Mouse (Mus musculus) hindbrain, postnatal 0 days (tissue): ENCODE measurements around the gene Sim2. TPM values are rescaled to one million over a fixed set of nuclear protein-coding genes. Genes with fewer than 3 reads are reported as not detected.

Source experiments
- ATAC-seq: fragments of 200-750 bp; cut with Nextera tagmentation; 2 replicates; pipeline ENCODE4 v1.8.0; 2017; ENCODE audit warnings: mild to moderate bottlenecking, moderate TSS enrichment, moderate library complexity
- DNase-seq: peaks from one replicate; pipeline ENCODE4 v3.0.0-alpha.2; 2015; ENCODE audit warnings: low spot score
- H3K27ac ChIP-seq: fragments of 300-500 bp; sonication (generic); 2 replicates; pipeline ENCODE4 v1.5.1; 2014; ENCODE audit warnings: mild to moderate bottlenecking
- H3K27me3 ChIP-seq: fragments of 300-500 bp; sonication (generic); 2 replicates; pipeline ENCODE4 v1.6.1; 2014; ENCODE audit warnings: low read length, mixed read lengths; ENCODE audit not compliant: insufficient read depth
- H3K36me3 ChIP-seq: fragments of 300-500 bp; sonication (generic); 2 replicates; pipeline ENCODE4 v1.6.1; 2014; ENCODE audit warnings: low read length, mixed read lengths; ENCODE audit not compliant: insufficient read depth
- H3K4me1 ChIP-seq: fragments of 300-500 bp; sonication (generic); 2 replicates; pipeline ENCODE4 v1.6.1; 2014; ENCODE audit warnings: antibody characterized with exemption, low read length, mixed read lengths; ENCODE audit not compliant: insufficient read depth
- H3K4me2 ChIP-seq: fragments of 300-500 bp; sonication (generic); 2 replicates; pipeline ENCODE4 v1.6.1; 2014; ENCODE audit warnings: low read depth, mild to moderate bottlenecking, low read length, moderate library complexity, mixed read lengths
- H3K4me3 ChIP-seq: fragments of 300-500 bp; sonication (generic); 2 replicates; pipeline ENCODE4 v1.5.1; 2014; ENCODE audit warnings: low read length
- H3K9ac ChIP-seq: fragments of 300-500 bp; sonication (generic); replicated peaks from 2 replicates; pipeline ENCODE4 v1.6.1; 2014; ENCODE audit warnings: mild to moderate bottlenecking, low read length, moderate library complexity, mixed read lengths
- H3K9me3 ChIP-seq: fragments of 300-500 bp; sonication (generic); 2 replicates; pipeline ENCODE4 v1.6.1; 2016; ENCODE audit warnings: low read length, mixed read lengths
- CTCF ChIP-seq: IDR thresholded peaks from 2 replicates; pipeline ENCODE4 v1.5.1; 2016; ENCODE audit warnings: antibody characterized with exemption, control low read depth, low read depth
- WGBS: fragments of 180-500 bp; shearing (Covaris S2); extraction: QIAGEN DNeasy Blood & Tissue Kit; methylation state at CpG from one replicate; pipeline ENCODE4 v1.1.7; 2014; 5-methylcytosine and 5-hydroxymethylcytosine counted together
- polyA plus RNA-seq: library from polyadenylated mRNA; unstranded; fragments of >200 nt; fragmentation: Nextera tagmentation; extraction: Ambion mirVana; gene quantifications from 2 replicates; pipeline ENCODE4 v1.2.1, GENCODE M21; 2015
- total RNA-seq: library from RNA; depleted of rRNA; stranded (reverse); fragments of >200 nt; gene quantifications from 2 replicates; pipeline ENCODE4 v1.2.3, GENCODE M21; 2014

The Sim2 gene
- total and polyA plus RNA-seq, 2 experiments from 2014 or later, result not detected

DNA sequence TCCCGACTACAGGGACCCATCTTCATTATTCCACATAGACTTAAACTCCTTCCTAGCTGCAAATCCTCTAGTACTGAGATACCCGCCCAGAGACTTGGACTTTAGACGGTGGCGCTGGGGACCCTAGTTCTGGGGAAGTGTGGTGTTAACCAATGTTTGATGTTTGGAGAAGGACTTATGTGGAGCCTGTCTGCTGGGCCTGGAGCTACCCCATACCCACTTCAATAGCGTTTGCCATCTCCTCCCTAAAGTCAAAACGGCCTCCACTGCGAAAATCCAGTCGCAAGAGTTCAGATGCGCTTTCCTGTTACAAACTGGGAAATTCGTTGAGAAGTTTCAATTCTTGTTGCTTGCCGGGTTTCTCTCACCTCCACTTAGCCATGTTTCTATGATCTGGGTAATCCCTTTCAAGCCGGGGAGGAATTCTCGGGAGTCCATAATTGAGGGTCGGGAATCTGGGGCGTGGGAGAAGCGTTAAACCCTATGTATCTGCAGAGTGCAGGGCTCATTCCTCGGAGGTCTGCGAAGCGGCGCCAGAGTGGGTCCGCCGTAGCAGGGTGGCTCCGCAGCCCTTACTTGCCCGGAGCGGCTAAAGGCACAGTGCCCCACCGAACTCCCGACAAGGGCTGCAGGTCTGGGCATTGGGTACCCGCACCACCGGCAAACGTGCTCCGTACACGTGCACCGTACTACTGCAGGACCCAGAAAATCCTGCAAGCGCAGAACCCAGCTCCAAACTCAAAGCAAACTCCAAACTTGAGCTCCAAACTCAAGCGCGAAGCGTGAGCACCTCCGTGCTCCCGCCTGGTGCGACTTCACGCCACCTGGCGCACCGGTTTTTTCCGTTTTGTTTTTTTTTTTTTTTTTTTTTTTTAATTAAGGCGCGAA, 1.5 kb upstream of the Sim2 start:
- H3K4me3 ChIP-seq, result no peak overlapping the region
- TF ChIP-seq CTCF, result no peak
- ATAC-seq (no peak), DNase-seq (no peak)
- WGBS, result 1% methylated on average over 46 of the region's 46 CpGs
- H3K4me2 ChIP-seq, result no peak overlapping the region
- no peak overlapping the region for H3K27ac ChIP-seq
- H3K36me3 ChIP-seq, result no peaks in the 10 kb centered on the region
- no peak overlapping the region for H3K9ac ChIP-seq
- H3K9me3 ChIP-seq, result no peaks in the 10 kb centered on the region
- peaks cover 87% of the 10 kb centered on the region for H3K27me3 ChIP-seq
- H3K4me1 ChIP-seq, result no peaks in the 10 kb centered on the region

DNA sequence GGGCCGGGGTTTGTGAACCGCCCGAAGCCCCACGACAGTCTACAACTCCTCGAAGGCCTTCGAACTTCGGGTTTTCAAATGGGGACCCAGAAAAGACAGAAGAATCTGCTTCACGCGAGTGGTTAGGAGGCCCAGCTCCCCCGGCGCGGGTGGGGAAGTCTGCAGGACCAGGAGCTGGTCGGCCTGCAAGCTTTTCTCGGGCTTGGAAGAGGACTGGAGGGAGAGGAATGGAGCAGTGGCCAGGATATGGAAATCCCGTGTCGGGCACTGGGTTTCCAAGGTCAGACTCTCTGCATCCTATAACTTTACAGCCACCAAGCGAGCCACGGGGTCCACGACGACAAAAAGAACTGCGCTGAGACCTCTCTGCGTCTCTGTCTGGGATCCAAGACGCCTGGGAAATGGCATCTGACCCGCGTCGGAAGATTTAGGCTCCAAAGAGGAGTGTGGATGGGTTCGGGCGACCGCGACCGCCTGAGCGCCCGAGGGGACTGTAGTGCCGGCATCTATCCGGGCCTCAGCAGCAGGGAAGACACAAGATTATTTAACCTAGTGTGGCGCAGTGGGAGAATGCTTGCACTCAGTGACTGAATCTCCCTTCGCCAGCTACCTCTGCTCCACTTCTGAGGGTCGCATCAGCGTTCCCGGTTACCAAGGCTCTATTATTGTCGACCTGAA, 744 bp upstream of the Sim2 start:
- WGBS, result 2% methylated on average over 41 of the region's 41 CpGs
- Histone ChIP-seq H3K4me1 (no peaks in the 10 kb centered on the region), H3K4me3 (no peak overlapping the region), H3K27me3 (peaks cover 89% of the 10 kb centered on the region), H3K9me3 (no peaks in the 10 kb centered on the region), H3K9ac (no peak overlapping the region), H3K27ac (no peak overlapping the region), H3K36me3 (no peaks in the 10 kb centered on the region), H3K4me2 (no peak overlapping the region)
- ATAC-seq (no peak), DNase-seq (no peak)
- TF ChIP-seq CTCF, result no peak

DNA sequence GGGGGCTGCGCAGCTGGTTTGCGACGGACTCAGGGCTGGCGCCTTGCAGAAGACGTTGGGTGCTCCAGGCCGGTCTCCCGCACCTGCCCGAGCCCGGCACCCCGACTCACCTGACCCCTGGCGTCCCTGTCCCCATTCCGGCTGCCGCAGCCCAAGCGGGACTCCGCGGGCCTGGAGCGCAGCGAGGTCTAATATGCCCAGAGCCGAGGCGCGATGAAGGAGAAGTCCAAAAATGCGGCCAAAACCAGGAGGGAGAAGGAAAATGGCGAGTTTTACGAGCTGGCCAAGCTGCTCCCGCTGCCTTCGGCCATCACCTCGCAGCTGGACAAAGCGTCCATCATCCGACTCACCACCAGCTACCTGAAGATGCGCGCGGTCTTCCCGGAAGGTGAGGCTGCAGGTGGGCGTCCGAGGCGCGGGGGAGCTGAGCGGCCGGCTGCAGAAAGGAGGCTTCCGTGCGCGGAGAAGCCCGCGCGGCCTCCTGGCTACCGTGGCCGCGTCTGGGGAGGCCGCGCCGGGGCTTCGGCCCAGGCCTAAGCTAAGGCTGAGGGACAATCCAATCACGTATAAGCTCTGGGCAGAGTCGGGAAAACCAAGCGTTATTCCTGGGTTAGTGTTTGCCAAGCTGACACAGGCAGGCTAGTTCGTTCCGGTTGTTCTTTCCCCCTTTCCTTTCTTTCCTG, 1.0 kb downstream of the Sim2 start:
- DNase-seq, result no peak
- no peak for TF ChIP-seq CTCF
- ATAC-seq, result no peak
- WGBS, result 1% methylated on average over 57 of the region's 57 CpGs
- peaks cover 89% of the 10 kb centered on the region for H3K27me3 ChIP-seq
- H3K36me3 ChIP-seq, result no peaks in the 10 kb centered on the region
- 0 out of 2 replicates have a peak overlapping the region, but pooled peaks have one; percentile 44 for H3K4me2 ChIP-seq
- H3K4me3 ChIP-seq, result peak overlapping the region; percentile 27; the same call in 1 of the 2 replicates
- H3K27ac ChIP-seq, result no peak overlapping the region
- no peaks in the 10 kb centered on the region for H3K4me1 ChIP-seq
- H3K9me3 ChIP-seq, result no peaks in the 10 kb centered on the region
- no peak overlapping the region for H3K9ac ChIP-seq

DNA sequence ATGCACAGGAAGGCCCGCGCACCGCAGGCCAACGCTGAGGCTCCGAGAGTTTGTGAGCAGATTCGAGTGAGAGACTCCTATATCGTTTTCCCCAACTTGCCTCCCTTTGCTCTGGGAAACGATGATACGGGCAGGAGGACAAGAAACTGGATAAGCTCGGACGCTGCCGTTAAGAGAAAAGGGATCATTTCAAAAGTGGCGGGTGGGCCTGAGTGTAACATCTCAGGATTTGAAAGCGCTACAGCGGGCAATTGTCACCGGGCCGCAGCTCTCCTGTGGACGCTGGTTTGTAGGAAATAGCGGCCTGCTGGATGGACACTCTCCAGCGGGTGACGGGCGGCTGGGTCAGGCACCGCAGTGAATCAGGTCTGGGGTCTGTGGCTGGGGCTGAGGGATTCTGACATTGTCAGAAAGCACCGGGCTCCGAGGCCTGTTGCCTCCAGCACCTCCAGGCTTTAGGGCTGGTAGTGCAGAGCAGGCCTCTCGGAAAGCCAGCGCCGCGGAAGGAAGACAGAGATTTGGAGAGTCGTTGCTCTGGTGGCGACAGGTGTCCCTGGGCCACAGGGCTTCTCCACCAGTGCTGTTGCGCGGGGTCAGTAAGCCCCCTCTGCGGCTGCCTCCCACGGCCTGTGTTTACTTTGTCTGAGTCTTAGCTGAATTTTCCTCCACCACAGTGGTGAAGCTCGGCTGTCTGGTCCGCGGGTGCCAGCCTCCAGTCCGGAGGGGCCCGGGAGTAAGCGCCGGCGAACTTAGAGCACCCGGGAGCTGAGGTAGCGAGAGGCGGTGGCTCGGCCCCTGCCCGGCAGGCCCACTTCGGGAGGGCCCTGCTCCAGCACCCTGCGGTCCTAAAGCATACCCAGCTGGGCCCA, 2.2 kb downstream of the Sim2 start:
- 2% methylated on average over 50 of the region's 50 CpGs for whole genome bisulfite sequencing
- Histone ChIP-seq H3K9ac (no peak overlapping the region), H3K9me3 (no peaks in the 10 kb centered on the region), H3K4me2 (no peak overlapping the region), H3K4me1 (no peaks in the 10 kb centered on the region), H3K4me3 (no peak overlapping the region), H3K27ac (no peak overlapping the region), H3K27me3 (peaks cover 90% of the 10 kb centered on the region), H3K36me3 (no peaks in the 10 kb centered on the region)
- no peak for TF ChIP-seq CTCF
- DNase-seq, result no peak
- no peak for ATAC-seq

DNA sequence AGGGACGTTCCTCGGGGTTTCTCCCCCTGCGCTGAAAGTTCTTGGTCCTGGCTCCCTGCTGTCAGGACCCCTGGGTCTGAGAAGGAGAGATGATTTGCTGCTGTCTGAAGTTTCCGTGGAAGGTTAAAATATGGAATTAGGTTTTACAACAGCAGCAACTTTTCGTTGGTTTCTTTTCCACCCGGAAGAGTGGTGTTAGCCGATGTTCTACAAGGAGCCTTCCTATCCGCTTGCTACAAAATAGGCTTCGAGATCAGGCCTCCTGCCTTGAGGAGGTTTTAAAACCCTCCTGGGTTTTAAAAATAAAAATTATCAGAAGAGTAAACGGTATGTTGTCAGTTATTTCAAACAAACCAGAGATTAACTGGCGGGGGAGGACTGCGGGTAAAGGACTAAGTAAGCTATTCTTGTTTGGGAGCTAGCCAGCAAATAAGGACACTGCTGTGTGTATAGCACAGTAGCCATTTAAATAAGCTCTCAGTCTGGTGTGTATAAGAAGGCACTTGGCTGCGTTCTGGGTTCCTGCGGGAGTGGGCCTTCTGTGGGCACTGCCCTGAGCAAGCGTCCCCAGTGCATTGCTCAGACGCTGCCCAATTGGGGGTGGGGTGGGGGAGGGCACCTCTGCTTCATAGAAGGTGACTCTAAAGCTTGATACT, 3.0 kb downstream of the Sim2 start:
- DNase-seq (no peak), ATAC-seq (no peak)
- H3K4me1 ChIP-seq, result no peaks in the 10 kb centered on the region
- no peak overlapping the region for H3K27ac ChIP-seq
- H3K4me2 ChIP-seq, result no peak overlapping the region
- H3K27me3 ChIP-seq, result peaks cover 89% of the 10 kb centered on the region
- no peak overlapping the region for H3K4me3 ChIP-seq
- H3K36me3 ChIP-seq, result no peaks in the 10 kb centered on the region
- no peak overlapping the region for H3K9ac ChIP-seq
- no peaks in the 10 kb centered on the region for H3K9me3 ChIP-seq
- 4% methylated on average over 16 of the region's 16 CpGs for WGBS
- no peak for TF ChIP-seq CTCF

DNA sequence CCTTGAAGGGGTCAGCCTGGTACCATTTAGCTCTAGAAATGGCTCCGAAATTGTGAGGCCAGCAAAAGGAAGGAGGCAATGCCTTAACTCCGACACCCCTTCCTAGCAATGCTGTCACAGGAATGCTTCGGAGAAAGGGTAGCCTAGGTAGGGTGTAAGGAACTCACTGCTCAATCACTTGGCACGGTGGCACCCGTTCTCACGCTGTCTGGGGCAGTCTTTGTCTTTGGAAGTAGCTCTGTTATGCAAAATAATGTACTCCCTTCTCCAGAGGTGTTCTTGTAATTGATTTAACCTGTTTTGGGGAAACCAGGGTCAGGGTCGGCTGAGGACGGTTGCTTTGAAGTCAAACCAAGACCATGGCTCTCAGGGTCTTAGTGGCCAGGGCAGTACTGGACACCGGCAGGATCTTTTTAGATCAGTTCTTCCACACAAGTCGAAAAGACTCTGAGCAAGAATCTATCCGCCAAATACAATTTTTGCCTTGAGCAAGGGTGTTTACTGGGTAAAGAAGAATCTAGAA, 3.6 kb downstream of the Sim2 start:
- ATAC-seq (no peak), DNase-seq (no peak)
- Histone ChIP-seq H3K36me3 (no peaks in the 10 kb centered on the region), H3K9ac (no peak overlapping the region), H3K27me3 (peaks cover 90% of the 10 kb centered on the region), H3K4me2 (no peak overlapping the region), H3K27ac (no peak overlapping the region), H3K9me3 (no peaks in the 10 kb centered on the region), H3K4me1 (no peaks in the 10 kb centered on the region), H3K4me3 (no peak overlapping the region)
- 4% methylated on average over 11 of the region's 11 CpGs for WGBS
- TF ChIP-seq CTCF, result no peak
